Mouse (Mus musculus) spleen, postnatal 14 days (tissue): ENCODE data around the gene Slc35g1.
"Not testable (repeated sequence)": the region's sequence is repeated elsewhere in the genome, so short reads cannot be mapped to it uniquely, and the experiment has no call there.

Experiments used
- DNase-seq, 2 experiments: peaks; one replicate each; pipeline ENCODE4 v3.0.0; 2021 to 2022; ENCODE audit warnings: low spot score in 2 of 2

Gene Slc35g1

GRCm38 (mm10) chr19:38395701-38396632, at the start of gene Slc35g1:
Gene Slc35g1 (plus strand): TSS chr19:38395980.
- DNase-seq = peak; percentile 16 to 24

GRCm38 (mm10) chr19:38348271-38349012, 47.3 kb upstream of the Slc35g1 start:
- DNase-seq = no peak

DNA sequence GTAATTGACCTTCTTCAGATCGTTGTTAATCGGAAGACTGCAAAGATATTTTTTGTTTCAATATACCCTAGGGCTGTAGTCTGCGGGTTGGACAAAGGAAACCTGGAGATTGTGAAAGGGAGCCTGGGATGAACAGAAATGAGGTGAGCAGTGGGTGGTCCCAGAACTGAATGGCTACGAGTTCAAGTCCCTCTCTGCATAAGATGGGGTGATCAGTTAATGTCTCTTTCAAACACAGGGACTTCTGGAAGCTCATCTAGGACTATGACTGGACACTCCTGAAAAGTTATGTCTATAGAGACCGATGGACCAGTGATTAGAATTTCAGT, 46.8 kb upstream of the Slc35g1 start:
- no peak for DNase-seq

GRCm38 (mm10) chr19:38351202-38351601, 44.6 kb upstream of the Slc35g1 start:
- no peak for DNase-seq

- no peak for DNase-seq
Measured at GRCm38 (mm10) chr19:38351728-38352127, 44.1 kb upstream of the Slc35g1 start.

DNA sequence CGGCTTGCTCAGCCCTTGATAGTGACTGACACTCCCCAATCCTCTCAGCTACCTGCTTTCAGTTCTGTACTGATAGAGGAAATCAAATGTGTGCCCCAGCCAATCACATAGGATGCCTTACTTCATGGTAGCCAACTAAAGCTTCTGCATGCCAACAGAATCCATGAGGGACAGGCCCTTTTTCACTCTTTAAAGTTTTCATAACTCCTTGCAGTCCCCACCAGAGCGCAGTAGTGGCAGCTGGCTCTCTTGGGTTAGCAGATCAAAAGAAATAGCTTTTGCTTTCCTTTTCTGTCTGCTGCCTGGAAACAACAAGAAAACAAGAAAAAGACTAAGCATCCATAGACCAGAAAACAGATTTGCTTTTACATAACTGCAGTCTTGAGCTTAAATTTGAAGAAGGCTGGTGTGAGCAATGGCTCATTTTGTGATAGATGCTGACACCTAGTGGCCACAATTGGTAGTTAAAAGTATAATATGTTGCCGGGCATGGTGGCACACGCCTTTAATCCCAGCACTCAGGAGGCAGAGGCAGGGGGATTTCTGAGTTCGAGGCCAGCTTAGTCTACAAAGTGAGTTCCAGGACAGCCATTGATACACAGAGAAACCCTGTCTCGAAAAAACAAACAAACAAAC, 43.2 kb upstream of the Slc35g1 start:
- no peak for DNase-seq

DNA sequence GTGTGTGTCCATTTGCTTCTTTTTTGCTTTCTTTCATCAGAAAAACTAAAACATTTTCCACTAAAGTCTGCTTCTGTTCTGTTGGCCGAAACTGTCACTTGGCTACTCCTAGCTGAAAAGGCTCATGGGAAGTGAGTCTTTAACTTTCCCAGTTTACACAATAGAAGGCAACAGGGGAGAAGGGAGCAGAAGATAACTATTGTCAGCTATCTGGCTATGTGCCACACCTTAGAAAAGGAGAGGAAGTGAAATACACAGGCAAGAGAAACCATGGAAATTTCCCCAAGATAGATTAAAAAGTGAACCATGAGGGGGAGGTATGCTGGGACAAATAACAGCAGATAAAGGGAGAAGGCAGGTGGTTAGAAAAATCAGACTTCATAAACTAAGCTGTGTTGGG, 41.5 kb upstream of the Slc35g1 start:
- DNase-seq = no peak

DNA sequence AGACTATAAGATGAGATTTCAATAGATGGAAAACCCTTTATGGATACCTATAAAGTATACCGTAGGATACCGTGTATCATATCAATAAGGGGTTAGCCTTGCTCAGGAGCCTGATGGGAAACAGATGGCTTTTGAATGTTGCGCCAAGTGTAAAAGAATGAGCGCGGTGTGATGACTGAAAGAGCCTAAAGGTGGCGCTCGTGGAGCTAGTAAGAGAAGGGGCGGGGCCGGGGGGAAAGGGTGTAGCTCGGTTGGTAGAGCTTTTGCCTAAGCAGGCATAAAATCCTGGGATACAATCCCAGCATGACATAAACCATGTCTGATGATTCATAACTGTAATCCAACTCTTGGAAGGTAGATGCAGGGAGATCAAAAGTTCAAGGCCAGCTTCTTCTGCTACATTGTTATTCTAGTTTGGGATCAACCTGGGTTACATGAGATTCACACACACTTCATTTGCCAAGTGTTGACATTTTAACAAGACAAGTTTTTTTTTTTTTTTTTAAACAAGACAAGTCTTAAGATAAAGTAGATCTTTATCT, 40.9 kb upstream of the Slc35g1 start:
- DNase-seq = no peak

DNA sequence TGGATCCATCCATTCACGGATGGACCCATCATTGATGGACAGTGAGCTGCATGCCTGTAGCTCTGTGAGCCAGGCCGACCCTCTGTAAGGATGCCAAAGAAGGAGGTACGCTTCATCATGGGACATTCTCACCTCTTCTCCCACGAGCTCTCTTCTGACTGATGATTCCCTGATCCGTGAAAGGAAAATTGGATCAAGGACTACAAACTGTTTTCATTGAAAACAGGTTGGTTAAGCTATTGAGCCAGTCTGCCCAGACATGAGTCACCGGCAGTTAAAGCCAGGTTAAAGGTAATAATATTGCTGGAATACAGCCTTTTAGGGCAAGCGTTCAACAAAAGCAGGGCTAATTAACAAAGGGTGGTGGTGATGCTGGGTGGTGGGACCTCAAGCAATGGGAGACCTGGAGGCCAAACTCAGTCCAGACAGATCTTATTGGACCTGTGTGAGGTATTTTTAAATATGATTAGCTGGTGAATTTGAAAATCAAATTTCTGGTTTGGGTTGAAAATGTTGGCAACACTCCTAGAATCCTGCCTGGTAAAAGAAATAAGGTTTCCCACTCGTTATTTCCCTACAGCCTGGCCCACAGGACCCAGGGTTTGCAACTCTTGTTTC, 39.5 kb upstream of the Slc35g1 start:
- DNase-seq = no peak

DNA sequence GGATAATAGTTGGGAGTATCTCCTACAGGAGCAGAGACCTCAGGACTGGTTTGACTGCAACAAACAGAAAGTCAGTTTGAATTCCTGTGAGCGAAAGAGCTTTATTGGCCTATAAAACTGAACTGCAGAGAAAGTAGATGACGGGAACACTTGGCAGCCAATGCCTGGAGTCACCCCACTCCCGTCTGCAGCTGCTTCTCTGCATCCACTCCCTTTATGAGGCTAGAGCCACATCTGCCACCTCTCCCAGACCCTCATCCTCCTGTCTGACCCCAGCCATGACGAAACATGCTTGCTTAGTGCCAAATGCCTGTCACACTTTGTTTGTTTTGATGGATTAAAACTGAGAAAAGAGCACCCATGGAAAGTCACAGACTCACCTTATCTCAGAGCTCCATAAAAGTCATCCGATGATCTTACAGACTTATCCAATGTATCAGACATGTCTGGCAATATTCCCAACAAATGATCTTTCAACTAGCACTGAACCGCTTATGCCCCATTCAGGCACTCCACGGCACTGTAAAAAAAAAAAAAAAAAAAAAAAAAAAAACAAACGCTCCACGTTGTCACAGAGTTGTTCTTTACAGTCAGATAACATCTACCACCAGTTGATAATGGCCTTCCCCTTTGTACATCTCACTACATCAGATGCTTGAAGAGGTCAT, 37.7 kb upstream of the Slc35g1 start:
- no peak for DNase-seq

DNA sequence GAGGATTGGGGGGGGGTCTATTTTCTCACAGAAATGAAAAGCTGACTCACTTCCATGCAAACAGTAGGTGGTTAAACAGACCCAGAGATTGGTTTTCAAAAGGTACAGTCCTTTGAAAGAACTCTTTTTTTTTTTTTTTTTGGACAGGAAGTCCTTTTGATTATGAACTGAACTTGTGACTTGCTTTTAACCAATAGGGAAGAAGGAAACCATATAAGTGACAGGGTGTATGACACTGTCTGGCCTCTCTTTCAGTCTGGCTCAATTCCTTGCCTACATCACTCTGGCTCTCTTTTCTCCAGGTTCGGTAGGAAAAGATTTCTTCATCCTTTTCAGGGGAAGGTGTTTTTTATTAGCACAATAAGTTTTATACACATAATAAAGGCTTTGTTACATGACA, 36.5 kb upstream of the Slc35g1 start:
- DNase-seq = no peak

- no peak for DNase-seq
Measured at GRCm38 (mm10) chr19:38361850-38362249, 33.9 kb upstream of the Slc35g1 start.

DNA sequence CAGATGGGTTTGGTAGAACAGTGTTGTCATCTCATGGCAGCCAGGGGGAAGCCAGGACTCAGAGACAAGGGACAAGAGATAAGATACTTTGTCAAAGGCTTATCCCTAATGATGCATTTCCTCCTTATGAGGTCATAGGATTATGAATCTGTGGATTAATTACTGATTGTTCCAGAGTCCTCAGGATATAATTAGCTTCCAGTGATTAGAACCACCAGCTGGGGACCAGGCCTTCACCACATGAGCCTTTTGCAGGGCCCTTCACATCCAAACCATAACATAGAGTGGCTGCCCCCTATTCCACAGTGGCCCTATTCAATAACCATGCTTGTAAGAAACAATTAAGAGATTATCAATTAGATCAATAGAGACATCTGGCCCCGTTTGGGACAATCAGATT, 32.4 kb upstream of the Slc35g1 start:
- no peak for DNase-seq

GRCm38 (mm10) chr19:38363879-38364659, 31.7 kb upstream of the Slc35g1 start:
- no peak for DNase-seq

- DNase-seq = no peak
Measured at GRCm38 (mm10) chr19:38364939-38365614, 30.7 kb upstream of the Slc35g1 start.

- DNase-seq = no peak
Measured at GRCm38 (mm10) chr19:38372460-38373102, 23.2 kb upstream of the Slc35g1 start.

DNA sequence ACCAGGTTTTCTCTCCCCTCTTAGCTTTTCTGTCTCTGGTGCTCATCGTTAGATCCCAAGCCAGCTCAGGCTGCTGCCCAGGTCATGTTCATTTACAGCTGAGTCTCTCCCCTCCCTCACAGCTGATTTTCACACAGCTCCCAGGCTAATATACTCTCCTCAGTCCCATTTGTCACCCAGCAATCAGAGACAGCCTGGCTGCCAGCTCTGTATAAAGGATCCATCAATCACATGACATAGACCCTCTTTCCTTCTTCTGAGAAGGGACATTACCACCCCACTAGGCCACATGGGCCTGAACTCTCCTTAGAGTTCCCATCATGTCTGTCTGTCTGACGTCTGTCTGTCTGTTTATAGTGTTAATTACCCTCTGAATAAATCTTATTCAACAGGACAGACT, 22.4 kb upstream of the Slc35g1 start:
- no peak for DNase-seq

DNA sequence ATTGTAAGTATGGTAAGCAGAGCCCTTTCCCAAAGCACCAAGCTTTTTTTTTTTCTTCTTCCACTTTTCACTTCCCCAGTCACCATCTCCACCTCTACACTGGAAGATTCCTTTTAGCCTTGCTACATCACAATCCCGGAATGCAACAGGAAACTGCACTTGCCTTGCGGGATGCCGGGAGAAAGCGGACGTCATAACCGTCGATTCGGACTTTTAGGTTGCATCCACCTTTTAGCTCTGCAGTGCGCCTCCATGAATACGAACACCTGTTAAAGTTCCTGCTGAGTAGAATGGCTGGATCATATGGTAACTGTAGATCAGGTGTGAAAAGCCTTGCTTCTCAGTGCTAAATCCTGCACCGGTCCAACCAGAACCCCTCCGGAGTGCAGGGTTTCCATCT, 12.0 kb upstream of the Slc35g1 start:
- DNase-seq = no peak

DNA sequence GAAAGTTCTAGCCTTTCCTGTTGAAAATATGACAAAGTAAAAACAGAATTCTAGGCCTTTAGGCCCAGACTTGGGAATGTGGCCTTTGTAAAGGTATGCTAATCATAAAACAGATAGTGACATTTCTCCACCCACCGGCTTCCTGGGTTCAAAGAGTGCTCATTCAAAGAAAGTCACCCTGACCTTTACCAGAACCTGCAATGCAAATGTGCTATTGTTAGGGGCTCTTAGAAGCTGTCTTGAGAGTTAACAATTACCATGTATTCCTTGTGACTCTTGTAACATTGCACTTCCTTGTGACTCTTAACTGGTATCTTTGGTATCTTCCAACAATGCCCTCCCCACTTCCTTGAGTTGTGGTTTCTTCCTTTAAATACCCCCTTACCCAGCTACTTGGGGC, 8.8 kb upstream of the Slc35g1 start:
- DNase-seq = not testable (repeated sequence)
